Mouse (Mus musculus) liver, embryonic 11.5 days (tissue): ENCODE results near the gene Pcdh7. TPM values are rescaled to one million over a fixed set of nuclear protein-coding genes. Genes with fewer than 3 reads are reported as not detected.

Experiments
- ATAC-seq: fragments of 200-750 bp; cut with Nextera tagmentation; replicated peaks from 2 replicates; pipeline ENCODE4 v1.8.0; 2017; ENCODE audit warnings: moderate number of reproducible peaks, mild to moderate bottlenecking, moderate TSS enrichment, moderate library complexity; ENCODE audit not compliant: low FRiP score
- DNase-seq: peaks from one replicate; pipeline ENCODE4 v3.0.0-alpha.2; 2017; ENCODE audit warnings: low spot score
- H3K27ac ChIP-seq: fragments of 300-500 bp; sonication (generic); 2 replicates; pipeline ENCODE4 v1.5.1; 2014; ENCODE audit warnings: mild to moderate bottlenecking, low read depth, low read length, control low read depth
- H3K27me3 ChIP-seq: fragments of 300-500 bp; sonication (generic); replicated peaks from 2 replicates; pipeline ENCODE4 v1.6.1; 2014; ENCODE audit warnings: low read length, mixed read lengths; ENCODE audit not compliant: control insufficient read depth, insufficient read depth
- H3K36me3 ChIP-seq: fragments of 300-500 bp; sonication (generic); 2 replicates; pipeline ENCODE4 v1.6.1; 2014; ENCODE audit warnings: mild to moderate bottlenecking, low read length, moderate library complexity, mixed read lengths; ENCODE audit not compliant: control insufficient read depth, insufficient read depth
- H3K4me1 ChIP-seq: fragments of 300-500 bp; sonication (generic); replicated peaks from 2 replicates; pipeline ENCODE4 v1.6.1; 2014; ENCODE audit warnings: low read length, mixed read lengths; ENCODE audit not compliant: control insufficient read depth, insufficient read depth
- H3K4me2 ChIP-seq: fragments of 300-500 bp; sonication (generic); 2 replicates; pipeline ENCODE4 v1.6.1; 2014; ENCODE audit warnings: mild to moderate bottlenecking, control low read depth, moderate library complexity
- H3K4me3 ChIP-seq: fragments of 300-500 bp; sonication (generic); 2 replicates; pipeline ENCODE4 v1.5.1; 2014; ENCODE audit warnings: low read depth, low read length, control low read depth
- H3K9ac ChIP-seq: fragments of 300-500 bp; sonication (generic); 2 replicates; pipeline ENCODE4 v1.6.1; 2014; ENCODE audit warnings: low read depth, low read length, control low read depth
- H3K9me3 ChIP-seq: fragments of 300-500 bp; sonication (generic); 2 replicates; pipeline ENCODE4 v1.6.1; 2016; ENCODE audit warnings: low read length, inconsistent platforms, mixed read lengths; ENCODE audit not compliant: control insufficient read depth
- WGBS: fragments of 180-500 bp; shearing (Covaris S2); extraction: QIAGEN DNeasy Blood & Tissue Kit; methylation state at CpG from one replicate; pipeline ENCODE4 v1.1.7; 2014; 5-methylcytosine and 5-hydroxymethylcytosine counted together
- polyA plus RNA-seq: library from polyadenylated mRNA; unstranded; fragments of >200 nt; fragmentation: Nextera tagmentation; extraction: Ambion mirVana; gene quantifications from 2 replicates; pipeline ENCODE4 v1.2.1, GENCODE M21; 2014

Gene Pcdh7
- polyA plus RNA-seq, 1 experiment from 2014 or later: 4.4 TPM

GRCm38 (mm10) chr5:57803108-57803507 lies 85.3 kb downstream of the Pcdh7 start:
- H3K9me3 ChIP-seq: no peaks in the 10 kb centered on the region
- no peak for DNase-seq
- no peak overlapping the region for H3K4me2 ChIP-seq
- H3K4me1 ChIP-seq: no peaks in the 10 kb centered on the region
- H3K36me3 ChIP-seq: no peaks in the 10 kb centered on the region
- H3K4me3 ChIP-seq: no peak overlapping the region
- H3K9ac ChIP-seq: no peak overlapping the region
- ATAC-seq: no peak
- WGBS: 84% methylated on average over 3 of the region's 3 CpGs
- H3K27me3 ChIP-seq: no peaks in the 10 kb centered on the region
- no peak overlapping the region for H3K27ac ChIP-seq

DNA sequence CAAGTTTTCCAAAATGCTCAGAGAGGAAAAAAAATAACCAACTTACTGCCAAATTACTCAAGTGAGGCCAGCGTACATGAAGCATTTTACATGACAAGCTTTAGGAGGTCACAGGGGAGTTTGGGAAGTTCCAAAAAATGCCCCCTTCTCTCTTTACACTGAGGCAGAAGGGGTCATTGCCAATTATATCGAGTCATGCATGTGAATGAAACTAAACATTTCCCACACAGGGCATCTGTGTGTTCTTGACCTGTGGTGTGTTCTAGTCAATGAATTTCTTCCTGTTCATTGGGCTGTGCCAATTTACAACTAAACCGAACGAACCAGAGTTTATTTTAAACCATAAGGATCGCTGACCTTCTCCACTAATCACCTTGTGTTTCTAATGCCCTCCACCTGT lies 86.1 kb downstream of the Pcdh7 start:
- no peak overlapping the region for H3K4me3 ChIP-seq
- DNase-seq (no peak), ATAC-seq (no peak)
- H3K27ac ChIP-seq: no peak overlapping the region
- H3K36me3 ChIP-seq: no peaks in the 10 kb centered on the region
- H3K4me2 ChIP-seq: no peak overlapping the region
- no peak overlapping the region for H3K9ac ChIP-seq
- H3K27me3 ChIP-seq: no peaks in the 10 kb centered on the region
- 87% methylated on average over 5 of the region's 5 CpGs for WGBS
- no peaks in the 10 kb centered on the region for H3K9me3 ChIP-seq
- no peaks in the 10 kb centered on the region for H3K4me1 ChIP-seq

DNA sequence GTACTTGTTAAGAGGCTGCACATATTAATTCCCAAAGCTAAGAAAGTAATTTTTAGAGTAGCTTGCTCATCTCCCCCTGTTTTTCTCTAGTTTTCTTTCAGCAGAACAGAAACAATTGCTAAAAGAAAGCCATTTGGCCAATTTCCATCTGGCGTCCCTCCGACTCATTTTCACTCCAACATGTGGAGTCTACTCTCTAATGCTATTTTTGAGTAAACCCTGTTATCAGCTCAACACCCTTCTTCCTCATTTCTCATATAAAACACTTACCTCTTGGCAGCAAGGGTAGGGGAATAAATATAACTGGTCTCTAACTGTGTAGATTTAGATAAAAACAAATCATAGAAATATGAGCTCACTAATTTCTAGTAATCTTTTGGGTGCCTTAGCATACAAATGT lies 89.6 kb downstream of the Pcdh7 start:
- Histone ChIP-seq H3K9me3 (no peaks in the 10 kb centered on the region), H3K9ac (no peak overlapping the region), H3K4me2 (no peak overlapping the region), H3K27ac (no peak overlapping the region), H3K36me3 (no peaks in the 10 kb centered on the region), H3K4me3 (no peak overlapping the region), H3K4me1 (no peaks in the 10 kb centered on the region), H3K27me3 (no peaks in the 10 kb centered on the region)
- no peak for DNase-seq
- no peak for ATAC-seq
- WGBS: 44% methylated on average over 2 of the region's 2 CpGs

GRCm38 (mm10) chr5:57810641-57811040 lies 92.9 kb downstream of the Pcdh7 start:
- no peaks in the 10 kb centered on the region for H3K36me3 ChIP-seq
- 73% methylated on average over 1 of the region's 1 CpGs for WGBS
- H3K4me3 ChIP-seq: no peak overlapping the region
- H3K9ac ChIP-seq: no peak overlapping the region
- no peak for ATAC-seq
- H3K4me2 ChIP-seq: no peak overlapping the region
- H3K4me1 ChIP-seq: no peaks in the 10 kb centered on the region
- H3K27me3 ChIP-seq: no peaks in the 10 kb centered on the region
- H3K9me3 ChIP-seq: no peaks in the 10 kb centered on the region
- DNase-seq: no peak
- H3K27ac ChIP-seq: no peak overlapping the region

- H3K9ac ChIP-seq: no peak overlapping the region
- no peak overlapping the region for H3K4me3 ChIP-seq
- no peak overlapping the region for H3K27ac ChIP-seq
- DNase-seq: no peak
- H3K27me3 ChIP-seq: no peaks in the 10 kb centered on the region
- H3K36me3 ChIP-seq: no peaks in the 10 kb centered on the region
- no peak for ATAC-seq
- WGBS: 64% methylated on average over 5 of the region's 5 CpGs
- H3K4me1 ChIP-seq: no peaks in the 10 kb centered on the region
- no peaks in the 10 kb centered on the region for H3K9me3 ChIP-seq
- no peak overlapping the region for H3K4me2 ChIP-seq
Observed at GRCm38 (mm10) chr5:57815964-57816589, 98.3 kb downstream of the Pcdh7 start.

DNA sequence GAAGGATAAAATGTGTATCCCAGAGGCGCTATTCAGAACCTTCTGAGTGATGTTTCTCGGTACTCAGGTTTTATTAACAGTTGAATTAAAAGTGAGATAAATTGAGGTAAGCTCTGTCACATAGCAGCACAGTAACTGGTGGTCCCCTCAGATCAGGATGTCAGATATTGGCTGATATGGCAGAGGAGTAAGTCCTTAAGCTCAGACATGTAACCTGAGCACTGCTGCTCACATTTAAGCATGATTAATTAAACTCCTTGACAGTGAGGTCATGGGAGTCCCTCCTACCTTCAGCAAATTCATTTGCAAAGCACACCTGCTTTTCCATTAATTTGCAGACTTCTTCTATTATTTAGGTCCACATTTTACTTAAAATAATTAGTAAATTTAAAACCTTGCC lies 102.0 kb downstream of the Pcdh7 start:
- Histone ChIP-seq H3K27ac (no peak overlapping the region), H3K27me3 (no peaks in the 10 kb centered on the region), H3K4me1 (no peaks in the 10 kb centered on the region; the same call in 1 of the 2 replicates), H3K9me3 (no peaks in the 10 kb centered on the region), H3K4me2 (no peak overlapping the region), H3K36me3 (no peaks in the 10 kb centered on the region), H3K4me3 (no peak overlapping the region), H3K9ac (no peak overlapping the region)
- ATAC-seq: no peak
- no peak for DNase-seq
- WGBS: 76% methylated on average over 2 of the region's 2 CpGs

DNA sequence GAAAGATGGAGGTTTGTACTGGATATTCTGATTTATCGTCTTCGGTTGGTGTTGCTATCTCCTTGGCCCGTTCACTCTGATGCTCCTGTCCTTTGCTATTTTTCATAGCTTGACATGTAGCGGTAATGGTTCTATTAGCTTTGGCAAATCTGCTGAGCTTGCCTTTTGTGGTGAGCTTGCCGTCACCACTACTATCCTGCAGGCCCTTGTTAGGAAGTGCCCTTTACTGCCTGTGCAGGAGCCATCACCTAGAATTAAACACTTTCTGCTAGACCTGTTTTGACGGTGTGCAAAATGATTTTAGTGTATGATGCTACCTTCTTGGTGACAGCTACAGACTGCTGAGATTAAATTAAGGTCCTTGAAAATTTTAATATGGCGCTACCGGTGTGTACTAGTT lies 103.3 kb downstream of the Pcdh7 start:
- no peaks in the 10 kb centered on the region for H3K27me3 ChIP-seq
- H3K27ac ChIP-seq: no peak overlapping the region
- no peaks in the 10 kb centered on the region for H3K9me3 ChIP-seq
- no peaks in the 10 kb centered on the region; the same call in 1 of the 2 replicates for H3K4me1 ChIP-seq
- H3K4me2 ChIP-seq: no peak overlapping the region
- no peak for ATAC-seq
- H3K4me3 ChIP-seq: no peak overlapping the region
- H3K36me3 ChIP-seq: no peaks in the 10 kb centered on the region
- WGBS: 77% methylated on average over 8 of the region's 8 CpGs
- DNase-seq: no peak
- no peak overlapping the region for H3K9ac ChIP-seq

- no peak overlapping the region for H3K4me2 ChIP-seq
- no peaks in the 10 kb centered on the region for H3K9me3 ChIP-seq
- ATAC-seq (no peak), DNase-seq (no peak)
- H3K27me3 ChIP-seq: no peaks in the 10 kb centered on the region
- no peak overlapping the region for H3K9ac ChIP-seq
- H3K27ac ChIP-seq: no peak overlapping the region
- no peaks in the 10 kb centered on the region for H3K36me3 ChIP-seq
- H3K4me1 ChIP-seq: no peaks in the 10 kb centered on the region
- no peak overlapping the region for H3K4me3 ChIP-seq
- WGBS: 75% methylated on average over 3 of the region's 3 CpGs
Observed at GRCm38 (mm10) chr5:57828437-57828836, 110.7 kb downstream of the Pcdh7 start.

DNA sequence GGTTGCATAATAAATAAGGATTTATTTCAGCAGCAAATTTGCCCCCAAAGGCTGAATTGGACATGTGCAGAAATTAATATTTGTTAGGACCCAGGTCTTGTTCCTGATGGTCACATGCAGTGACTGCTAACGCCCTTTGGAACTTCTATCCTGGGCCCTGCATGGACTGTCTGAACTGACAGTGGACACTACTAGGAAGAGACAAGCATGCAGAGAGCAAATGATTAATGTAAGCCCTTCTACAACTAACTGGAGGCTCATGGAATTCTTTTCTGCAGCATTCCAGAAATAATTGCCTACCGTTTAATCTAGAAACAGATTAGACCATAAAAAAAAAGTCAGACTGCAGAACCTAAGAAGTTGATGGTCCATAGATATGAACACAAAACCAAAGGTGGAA lies 119.4 kb downstream of the Pcdh7 start:
- Histone ChIP-seq H3K36me3 (no peaks in the 10 kb centered on the region), H3K9ac (no peak overlapping the region), H3K4me2 (no peak overlapping the region), H3K4me3 (no peak overlapping the region), H3K4me1 (no peaks in the 10 kb centered on the region), H3K27ac (no peak overlapping the region), H3K9me3 (no peaks in the 10 kb centered on the region), H3K27me3 (no peaks in the 10 kb centered on the region)
- ATAC-seq (no peak), DNase-seq (no peak)
- WGBS: 58% methylated on average over 2 of the region's 2 CpGs
